Mouse (Mus musculus) kidney, embryonic 15.5 days (tissue): ENCODE results near the gene Rec114. TPM values are rescaled to one million over a fixed set of nuclear protein-coding genes. Genes with fewer than 3 reads are reported as not detected.
A peak's percentile ranks its signal among the peaks of the same experiment; 100 is the strongest.

ENCODE experiments used
- ATAC-seq: fragments of 200-750 bp; cut with Nextera tagmentation; replicated peaks from 2 replicates; pipeline ENCODE4 v1.8.0; 2017; ENCODE audit warnings: moderate TSS enrichment; ENCODE audit not compliant: low FRiP score
- H3K27ac ChIP-seq: fragments of 300-500 bp; sonication (generic); 2 replicates; pipeline ENCODE4 v1.5.1; 2015; ENCODE audit warnings: mild to moderate bottlenecking, inconsistent platforms
- H3K27me3 ChIP-seq: fragments of 300-500 bp; sonication (generic); 2 replicates; pipeline ENCODE4 v1.6.1; 2015; ENCODE audit warnings: inconsistent platforms
- H3K36me3 ChIP-seq: fragments of 300-500 bp; sonication (generic); 2 replicates; pipeline ENCODE4 v1.6.1; 2015; ENCODE audit warnings: inconsistent platforms
- H3K4me1 ChIP-seq: fragments of 300-500 bp; sonication (generic); 2 replicates; pipeline ENCODE4 v1.6.1; 2015; ENCODE audit warnings: inconsistent platforms
- H3K4me2 ChIP-seq: fragments of 300-500 bp; sonication (generic); 2 replicates; pipeline ENCODE4 v1.6.1; 2015; ENCODE audit warnings: moderate library complexity, mild to moderate bottlenecking, inconsistent platforms
- H3K4me3 ChIP-seq: fragments of 300-500 bp; sonication (generic); replicated peaks from 2 replicates; pipeline ENCODE4 v1.5.1; 2015; ENCODE audit warnings: mild to moderate bottlenecking, inconsistent platforms
- H3K9ac ChIP-seq: fragments of 300-500 bp; sonication (generic); 2 replicates; pipeline ENCODE4 v1.6.1; 2015; ENCODE audit warnings: mild to moderate bottlenecking, inconsistent platforms
- H3K9me3 ChIP-seq: fragments of 300-500 bp; sonication (generic); replicated peaks from 2 replicates; pipeline ENCODE4 v1.6.1; 2016; ENCODE audit warnings: inconsistent platforms
- WGBS: fragments of 180-500 bp; shearing (Covaris S2); methylation state at CpG from one replicate; pipeline ENCODE4 v1.1.7; 2015; ENCODE audit warnings: mixed read lengths; 5-methylcytosine and 5-hydroxymethylcytosine counted together
- polyA plus RNA-seq: library from polyadenylated mRNA; unstranded; fragments of >200 nt; fragmentation: Nextera tagmentation; extraction: Ambion mirVana; gene quantifications from 2 replicates; pipeline ENCODE4 v1.2.1, GENCODE M21; 2015

The Rec114 gene
- polyA plus RNA-seq, 1 experiment from 2014 or later, result 2.5 TPM

GRCm38 (mm10) chr9:58623009-58623408 is 120.8 kb downstream of the Rec114 start:
- Histone ChIP-seq H3K9ac (no peak overlapping the region), H3K36me3 (peaks cover 11% of the 10 kb centered on the region), H3K4me1 (peaks cover 8% of the 10 kb centered on the region; the same call in 1 of the 2 replicates), H3K4me2 (no peak overlapping the region), H3K27ac (peak overlapping the region; percentile 33; the same call in 1 of the 2 replicates), H3K27me3 (no peaks in the 10 kb centered on the region), H3K9me3 (no peaks in the 10 kb centered on the region), H3K4me3 (no peak overlapping the region)
- ATAC-seq, result no peak
- 72% methylated on average over 1 of the region's 1 CpGs for WGBS

GRCm38 (mm10) chr9:58615064-58615938 is 128.5 kb downstream of the Rec114 start:
- Histone ChIP-seq H3K27me3 (no peaks in the 10 kb centered on the region), H3K4me1 (peaks cover 9% of the 10 kb centered on the region; the same call in 1 of the 2 replicates), H3K4me3 (no peak overlapping the region), H3K36me3 (no peaks in the 10 kb centered on the region), H3K9ac (no peak overlapping the region), H3K27ac (no peak overlapping the region), H3K9me3 (no peaks in the 10 kb centered on the region), H3K4me2 (no peak overlapping the region)
- no peak for ATAC-seq
- 74% methylated on average over 3 of the region's 3 CpGs for WGBS

GRCm38 (mm10) chr9:58613790-58614189 is 130.0 kb downstream of the Rec114 start:
- Histone ChIP-seq H3K27ac (no peak overlapping the region), H3K4me3 (no peak overlapping the region), H3K9me3 (no peaks in the 10 kb centered on the region), H3K27me3 (no peaks in the 10 kb centered on the region), H3K4me2 (no peak overlapping the region), H3K4me1 (peaks cover 8% of the 10 kb centered on the region; the same call in 1 of the 2 replicates), H3K36me3 (no peaks in the 10 kb centered on the region), H3K9ac (no peak overlapping the region)
- 87% methylated on average over 1 of the region's 1 CpGs for WGBS
- no peak for ATAC-seq

Other genes starting within 250 kb of the Rec114 start
- 35.7 and 38.4 TPM in 2 replicates for gene Cd276, start 188.5 kb downstream of the Rec114 start, polyA plus RNA-seq
- 124 and 136 TPM in 2 replicates for gene Nptn, start 161.7 kb downstream of the Rec114 start, polyA plus RNA-seq
- gene Hcn4, start 79.4 kb upstream of the Rec114 start, polyA plus RNA-seq, result 0.26 and 0.40 TPM in 2 replicates